Mouse (Mus musculus) kidney, adult 2 months (tissue): ENCODE measurements around the gene Hba-a1. TPM values are rescaled to one million over a fixed set of nuclear protein-coding genes. Genes with fewer than 3 reads are reported as not detected.

Experiments
- DNase-seq: peaks from one replicate; pipeline ENCODE4 v3.0.0; 2021
- H3K27ac ChIP-seq: fragments of 200-500 bp; 2 replicates; pipeline ENCODE4 v1.5.1; 2012; ENCODE audit warnings: low read depth, low read length, control low read depth, inconsistent platforms; ENCODE audit not compliant: insufficient read depth
- H3K27me3 ChIP-seq: fragments of 200-500 bp; replicated peaks from 2 replicates; pipeline ENCODE4 v1.6.1; 2012; ENCODE audit warnings: mild to moderate bottlenecking, moderate library complexity, low read length, inconsistent platforms; ENCODE audit not compliant: control insufficient read depth, insufficient read depth
- H3K36me3 ChIP-seq: fragments of 200-500 bp; 2 replicates; pipeline ENCODE4 v1.6.1; 2012; ENCODE audit warnings: mild to moderate bottlenecking, moderate library complexity, low read length, inconsistent platforms; ENCODE audit not compliant: control insufficient read depth, insufficient read depth
- H3K4me1 ChIP-seq: fragments of 200-500 bp; 2 replicates; pipeline ENCODE4 v1.6.1; 2011; ENCODE audit warnings: low read length; ENCODE audit not compliant: control insufficient read depth, insufficient read depth
- H3K4me3 ChIP-seq: fragments of 200-500 bp; 2 replicates; pipeline ENCODE4 v1.5.1; 2011; ENCODE audit warnings: mild to moderate bottlenecking, low read depth, low read length, control low read depth; ENCODE audit not compliant: insufficient read depth
- CTCF ChIP-seq: fragments of 200-500 bp; conservative IDR thresholded peaks from 2 replicates; pipeline ENCODE4 v1.5.1; 2011; ENCODE audit warnings: low read depth, mild to moderate bottlenecking, control low read depth, low read length, moderate library complexity, mixed read lengths; ENCODE audit not compliant: insufficient read depth, insufficient read length
- POLR2A ChIP-seq: fragments of 200-500 bp; IDR thresholded peaks from one replicate; pipeline ENCODE4 v1.6.1; 2011; ENCODE audit warnings: low read depth, low read length, control low read depth
- WGBS: fragments of 180-500 bp; shearing (Covaris S2); methylation state at CpG from one replicate; pipeline ENCODE4 v1.1.7; 2018; 5-methylcytosine and 5-hydroxymethylcytosine counted together
- polyA plus RNA-seq: library from polyadenylated mRNA; depleted of rRNA; stranded (reverse); fragments of >200 nt; gene quantifications from 2 replicates; pipeline ENCODE4 v1.2.3, GENCODE M21; 2012; rRNA removed

The Hba-a1 gene
- polyA plus RNA-seq, 1 experiment, result 2,108 TPM

DNA sequence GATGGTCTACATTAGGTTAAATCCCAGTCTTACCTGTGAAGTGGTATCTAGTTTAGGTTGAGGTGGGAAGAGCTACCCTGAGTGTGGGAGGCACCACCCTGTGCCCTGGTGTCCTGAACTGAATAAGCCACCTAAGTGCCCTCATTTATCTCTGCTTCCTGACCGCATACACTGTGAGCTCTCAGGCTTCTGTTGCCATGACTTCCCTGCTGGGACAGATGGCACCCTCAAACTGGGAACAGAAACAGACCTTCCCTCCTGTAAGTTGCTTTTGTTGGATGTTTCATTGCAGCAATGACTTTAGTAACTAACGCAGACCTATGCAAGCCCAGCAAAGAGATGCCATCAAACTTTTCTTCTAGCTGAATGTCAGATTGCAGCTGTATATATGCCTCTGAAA is 49.9 kb downstream of the Hba-a1 start:
- no peak for DNase-seq
- TF ChIP-seq CTCF (no peak), POLR2A (no peak)
- H3K27me3 ChIP-seq, result no peaks in the 10 kb centered on the region
- H3K4me3 ChIP-seq, result no peak overlapping the region
- H3K27ac ChIP-seq, result no peak overlapping the region
- 82% methylated on average over 2 of the region's 2 CpGs for WGBS
- no peaks in the 10 kb centered on the region for H3K4me1 ChIP-seq
- H3K36me3 ChIP-seq, result no peaks in the 10 kb centered on the region

Other genes starting within 250 kb of the Hba-a1 start
- gene Il9r, start 83.2 kb upstream of the Hba-a1 start, polyA plus RNA-seq, result 0.05 and 0.58 TPM in 2 replicates
- gene Snrnp25, start 78.1 kb upstream of the Hba-a1 start, polyA plus RNA-seq, result 16.1 and 19.5 TPM in 2 replicates
- gene Rhbdf1, start 61.2 kb upstream of the Hba-a1 start, polyA plus RNA-seq, result 81.7 and 110 TPM in 2 replicates
- 12.5 and 13.4 TPM in 2 replicates for gene Mpg, start 57.0 kb upstream of the Hba-a1 start, polyA plus RNA-seq
- 71.9 and 95.7 TPM in 2 replicates for gene Nprl3, start 15.8 kb upstream of the Hba-a1 start, polyA plus RNA-seq
- not detected in 2 replicates for gene Hba-x, start 7.1 kb upstream of the Hba-a1 start, polyA plus RNA-seq
- gene Hbq1b, start 3.5 kb downstream of the Hba-a1 start, polyA plus RNA-seq, result 0.22 and 0.34 TPM in 2 replicates
- gene Hba-a2, start 13.0 kb downstream of the Hba-a1 start, polyA plus RNA-seq, result 4,083 and 5,122 TPM in 2 replicates
- 0.18 and 0.45 TPM in 2 replicates for gene Hbq1a, start 16.6 kb downstream of the Hba-a1 start, polyA plus RNA-seq
- gene Sh3pxd2b, start 64.3 kb downstream of the Hba-a1 start, polyA plus RNA-seq, result 3.7 TPM in 2 replicates
- gene Ubtd2, start 171.9 kb downstream of the Hba-a1 start, polyA plus RNA-seq, result 4.6 and 5.4 TPM in 2 replicates
- 0.14 TPM in 1 of 2 replicates, not detected in the other for gene Efcab9, start 248.6 kb downstream of the Hba-a1 start, polyA plus RNA-seq
- 6.3 and 9.4 TPM in 2 replicates for gene Stk10, start 249.8 kb downstream of the Hba-a1 start, polyA plus RNA-seq